Mouse (Mus musculus): ENCODE results near the gene Pom121l2.
A peak's percentile ranks its signal among the peaks of the same experiment; 100 is the strongest.

The Pom121l2 gene

GRCm38 (mm10) chr13:22020901-22021339 lies 39.9 kb downstream of the Pom121l2 start:
- DNase-seq: no peak

GRCm38 (mm10) chr13:22021581-22021980 lies 40.6 kb downstream of the Pom121l2 start:
- DNase-seq: no peak

- peak; percentile 66 for DNase-seq
Measured at GRCm38 (mm10) chr13:22022241-22022640, 41.2 kb downstream of the Pom121l2 start.

- peak; percentile 92 for DNase-seq
Measured at GRCm38 (mm10) chr13:22026058-22027031, 45.4 kb downstream of the Pom121l2 start.

DNA sequence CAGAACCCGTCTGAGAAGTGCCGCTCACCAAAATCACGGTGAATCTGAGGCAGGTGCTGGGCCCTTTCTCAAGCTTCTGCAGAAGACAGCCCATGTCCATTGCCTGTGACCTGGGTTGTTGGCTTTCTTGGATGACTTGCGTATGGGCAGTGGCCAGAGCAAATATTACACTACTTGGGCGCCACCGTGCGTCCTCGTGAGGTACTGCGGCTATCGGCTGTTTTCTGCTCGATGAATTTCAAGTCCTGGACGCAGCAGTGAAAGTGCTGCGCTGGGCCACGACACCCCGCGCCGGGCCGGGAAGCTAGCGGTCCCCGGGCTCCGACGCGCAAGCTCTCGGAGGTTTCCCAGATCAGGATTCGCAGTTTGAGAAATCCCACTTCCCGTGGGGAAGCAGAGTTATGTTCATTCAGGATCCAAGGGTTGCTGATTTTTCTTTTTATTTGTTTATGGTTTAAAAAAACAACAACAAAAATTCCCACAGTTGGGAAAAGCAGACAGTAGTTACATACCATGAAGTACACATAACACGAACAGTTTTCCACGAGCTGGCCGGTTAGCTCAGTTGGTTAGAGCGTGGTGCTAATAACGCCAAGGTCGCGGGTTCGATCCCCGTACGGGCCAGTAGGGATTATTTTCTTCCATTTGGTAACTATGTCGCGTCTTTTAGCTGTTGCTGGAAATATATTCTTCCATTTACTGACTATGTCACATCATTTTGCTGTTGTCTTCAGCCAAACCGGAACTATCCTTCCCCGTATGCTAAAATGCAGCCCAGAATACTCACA lies 47.9 kb downstream of the Pom121l2 start:
- DNase-seq: peak; percentile 91

GRCm38 (mm10) chr13:22029928-22030327 lies 48.9 kb downstream of the Pom121l2 start:
- DNase-seq: no peak

- no peak for DNase-seq
Measured at GRCm38 (mm10) chr13:22030493-22030892, 49.5 kb downstream of the Pom121l2 start.

GRCm38 (mm10) chr13:22033741-22034442 lies 52.9 kb downstream of the Pom121l2 start:
- no peak for DNase-seq

- no peak for DNase-seq
Measured at GRCm38 (mm10) chr13:22034443-22035266, 53.7 kb downstream of the Pom121l2 start.

DNA sequence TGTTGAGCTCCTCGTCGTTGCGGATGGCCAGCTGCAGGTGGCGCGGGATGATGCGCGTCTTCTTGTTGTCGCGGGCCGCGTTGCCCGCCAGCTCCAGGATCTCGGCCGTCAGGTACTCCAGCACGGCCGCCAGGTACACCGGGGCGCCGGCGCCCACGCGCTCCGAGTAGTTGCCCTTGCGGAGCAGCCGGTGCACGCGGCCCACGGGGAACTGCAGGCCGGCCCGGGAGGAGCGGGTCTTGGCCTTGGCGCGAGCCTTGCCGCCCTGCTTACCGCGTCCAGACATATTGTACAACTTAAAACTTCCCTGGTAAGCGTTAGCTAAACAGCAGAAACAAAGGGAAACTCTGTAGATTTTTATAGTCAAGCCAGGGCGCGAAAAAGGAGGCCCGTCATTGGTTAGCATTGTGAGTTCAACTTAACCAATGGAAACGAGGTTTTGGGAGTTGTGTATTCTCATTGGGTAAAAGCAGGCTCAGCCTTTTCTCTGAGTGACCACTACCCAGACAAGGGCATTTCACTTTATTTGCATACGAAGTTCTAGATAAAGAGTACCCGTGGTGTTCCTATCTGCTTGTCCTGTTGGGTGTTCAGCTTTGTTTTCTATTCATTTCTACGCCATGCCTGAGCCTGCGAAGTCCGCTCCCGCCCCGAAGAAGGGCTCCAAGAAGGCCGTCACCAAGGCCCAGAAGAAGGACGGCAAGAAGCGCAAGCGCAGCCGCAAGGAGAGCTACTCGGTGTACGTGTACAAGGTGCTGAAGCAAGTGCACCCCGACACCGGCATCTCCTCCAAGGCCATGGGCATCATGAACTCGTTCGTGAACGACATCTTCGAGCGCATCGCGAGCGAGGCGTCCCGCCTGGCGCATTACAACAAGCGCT lies 54.5 kb downstream of the Pom121l2 start, which contains the start of the genes Hist1h2ah and Hist1h2bk:
TSS of gene Hist1h2ah (minus strand) at position 302 of the 882 bp plus-strand sequence.
TSS of gene Hist1h2bk (plus strand) at position 604 of the 882 bp plus-strand sequence.
- peak; percentile 71 for DNase-seq

DNA sequence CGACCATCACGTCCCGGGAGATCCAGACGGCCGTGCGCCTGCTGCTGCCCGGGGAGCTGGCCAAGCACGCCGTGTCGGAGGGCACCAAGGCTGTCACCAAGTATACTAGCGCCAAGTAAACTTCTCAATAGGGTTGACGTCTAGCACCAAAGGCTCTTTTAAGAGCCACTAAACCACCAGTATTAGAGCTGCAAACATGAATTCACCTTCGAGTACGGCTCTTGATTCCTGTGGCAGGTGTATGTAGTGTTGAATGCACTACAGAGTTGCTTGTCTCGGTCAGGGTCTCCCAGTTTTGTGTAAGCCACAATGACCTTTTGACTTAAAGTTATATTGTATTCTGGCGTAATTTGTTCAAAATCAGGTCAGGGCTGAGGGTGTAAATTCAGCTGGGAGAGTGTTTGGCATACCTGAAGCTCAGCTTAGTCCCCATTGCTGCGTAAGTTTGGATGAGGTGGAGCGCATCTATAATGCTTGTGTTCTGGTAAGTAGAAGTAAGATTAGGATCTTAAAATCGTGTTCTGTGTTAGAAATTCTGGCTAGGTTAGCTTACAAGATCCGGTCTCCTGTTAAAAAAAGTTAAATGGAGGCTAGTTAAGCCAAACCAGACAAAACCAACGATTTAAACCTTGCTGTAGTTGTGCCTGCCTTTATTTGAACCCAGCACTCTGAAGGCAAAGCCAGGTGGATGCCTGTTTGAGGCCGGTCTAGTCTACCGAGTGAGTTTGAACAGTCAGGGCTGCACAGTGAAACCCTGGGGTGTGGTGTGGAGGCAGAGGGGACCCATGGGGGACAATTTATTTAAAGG lies 55.4 kb downstream of the Pom121l2 start:
- no peak for DNase-seq

DNA sequence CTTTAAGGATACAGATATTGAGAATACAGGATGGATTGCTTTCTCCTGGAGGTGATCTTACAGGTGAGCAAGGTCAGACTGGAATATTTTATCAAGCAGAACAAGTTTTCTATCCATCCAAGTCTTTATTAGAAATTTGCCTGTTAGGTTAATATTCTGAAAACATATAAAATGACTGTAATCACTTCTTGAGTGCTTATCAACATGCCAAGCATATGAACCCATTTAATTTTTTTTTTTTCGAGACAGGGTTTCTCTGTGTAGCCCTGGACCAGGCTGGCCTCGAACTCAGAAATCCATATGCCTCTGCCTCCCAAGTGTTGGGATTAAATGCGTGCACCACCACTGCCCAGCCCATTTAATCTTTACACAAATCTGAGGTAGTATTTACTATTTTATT lies 56.0 kb downstream of the Pom121l2 start:
- no peak for DNase-seq

DNA sequence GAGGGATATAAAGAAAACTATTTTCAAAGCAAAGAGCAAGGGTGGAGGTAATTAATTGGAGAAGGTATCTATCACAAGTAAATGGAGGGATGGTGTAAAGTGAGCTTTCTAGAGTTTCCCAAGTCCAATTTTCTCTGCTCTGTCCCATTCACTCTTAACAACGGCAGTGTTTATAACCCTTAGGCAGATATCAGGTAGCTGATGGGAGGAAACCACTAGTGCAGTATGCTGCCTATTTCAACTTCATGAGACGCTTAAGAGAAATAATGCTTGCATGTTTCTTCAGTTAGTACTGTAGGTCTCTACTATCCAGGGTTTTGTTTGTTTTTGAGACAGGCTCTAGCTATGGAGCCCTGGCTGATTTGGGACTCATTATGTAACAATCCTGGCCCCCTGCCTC lies 56.4 kb downstream of the Pom121l2 start:
- DNase-seq: no peak
